Mouse (Mus musculus) thymus, postnatal 25 days (tissue): Measurements from ENCODE around the gene Ccdc180.

ENCODE experiments used
- DNase-seq: peaks from one replicate; pipeline ENCODE4 v3.0.0; 2022

Ccdc180 gene

GRCm38 (mm10) chr4:45890066-45890761 is at the start of gene Ccdc180:
Gene Ccdc180, plus strand, starts transcription at chr4:45890303.
- DNase-seq, result peak; percentile 61

GRCm38 (mm10) chr4:45844355-45844754 is 45.7 kb upstream of the Ccdc180 start:
- DNase-seq, result peak; percentile 46

DNA sequence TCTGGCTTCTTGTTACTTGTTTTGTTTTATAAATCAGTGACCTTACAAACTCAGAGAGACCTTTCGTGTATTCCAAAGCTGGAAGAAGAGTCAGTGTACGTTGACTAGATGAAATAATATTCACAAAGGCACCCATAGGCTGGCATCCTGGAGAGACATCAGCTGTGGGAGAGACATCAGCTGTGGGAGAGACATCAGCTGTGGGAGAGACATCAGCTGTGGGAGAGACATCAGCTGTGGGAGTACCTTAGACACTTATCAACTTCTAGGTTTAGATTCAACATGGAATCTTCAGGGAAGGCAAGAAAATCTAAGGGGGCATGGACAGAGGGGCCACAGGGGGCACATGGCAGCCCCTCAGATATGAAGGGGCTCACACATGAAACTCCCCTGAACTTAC is 43.8 kb upstream of the Ccdc180 start:
- no peak for DNase-seq

- no peak for DNase-seq
Measured at GRCm38 (mm10) chr4:45848109-45848824, 41.8 kb upstream of the Ccdc180 start, which contains the start of gene Stra6l. Gene Stra6l, plus strand, starts transcription at chr4:45848664.

DNA sequence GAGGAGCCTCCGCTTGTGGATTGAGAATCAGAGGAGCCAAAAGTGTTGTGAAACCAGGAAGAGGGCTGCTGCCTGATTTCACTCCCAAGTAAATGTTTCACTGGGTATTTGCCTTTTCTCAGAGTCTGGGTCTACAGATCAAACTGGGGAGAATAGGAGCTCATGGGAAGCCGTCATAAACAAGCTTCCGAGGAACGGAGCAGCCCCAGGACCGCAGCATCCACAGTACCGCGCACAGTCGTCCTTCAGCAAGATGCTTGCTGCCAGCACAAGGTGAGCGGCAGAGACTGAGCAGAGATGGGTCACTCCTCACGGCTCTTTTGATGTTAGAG is 41.3 kb upstream of the Ccdc180 start:
- DNase-seq, result no peak

GRCm38 (mm10) chr4:45849419-45849818 is 40.7 kb upstream of the Ccdc180 start:
- DNase-seq, result no peak

DNA sequence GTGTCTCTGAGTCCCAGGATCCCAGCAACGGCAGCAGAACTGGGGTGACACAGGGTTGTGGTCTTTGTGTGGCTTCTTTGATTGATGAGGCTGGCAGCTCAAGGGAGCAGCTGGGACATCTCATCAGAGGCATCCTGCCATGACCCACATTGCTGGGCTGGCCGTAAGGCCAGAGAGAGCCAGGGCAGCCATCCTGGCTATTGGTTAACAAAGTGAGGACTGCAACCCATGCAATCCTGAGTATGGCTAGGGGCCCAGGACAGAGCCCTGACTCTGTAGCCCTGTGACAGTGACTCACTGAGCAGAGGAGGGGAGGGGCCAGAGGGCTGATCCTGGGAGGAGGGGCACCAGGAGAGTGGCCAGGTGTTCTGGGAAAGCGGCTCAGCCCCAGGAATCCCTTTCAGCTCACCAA is 38.5 kb upstream of the Ccdc180 start:
- DNase-seq, result no peak

DNA sequence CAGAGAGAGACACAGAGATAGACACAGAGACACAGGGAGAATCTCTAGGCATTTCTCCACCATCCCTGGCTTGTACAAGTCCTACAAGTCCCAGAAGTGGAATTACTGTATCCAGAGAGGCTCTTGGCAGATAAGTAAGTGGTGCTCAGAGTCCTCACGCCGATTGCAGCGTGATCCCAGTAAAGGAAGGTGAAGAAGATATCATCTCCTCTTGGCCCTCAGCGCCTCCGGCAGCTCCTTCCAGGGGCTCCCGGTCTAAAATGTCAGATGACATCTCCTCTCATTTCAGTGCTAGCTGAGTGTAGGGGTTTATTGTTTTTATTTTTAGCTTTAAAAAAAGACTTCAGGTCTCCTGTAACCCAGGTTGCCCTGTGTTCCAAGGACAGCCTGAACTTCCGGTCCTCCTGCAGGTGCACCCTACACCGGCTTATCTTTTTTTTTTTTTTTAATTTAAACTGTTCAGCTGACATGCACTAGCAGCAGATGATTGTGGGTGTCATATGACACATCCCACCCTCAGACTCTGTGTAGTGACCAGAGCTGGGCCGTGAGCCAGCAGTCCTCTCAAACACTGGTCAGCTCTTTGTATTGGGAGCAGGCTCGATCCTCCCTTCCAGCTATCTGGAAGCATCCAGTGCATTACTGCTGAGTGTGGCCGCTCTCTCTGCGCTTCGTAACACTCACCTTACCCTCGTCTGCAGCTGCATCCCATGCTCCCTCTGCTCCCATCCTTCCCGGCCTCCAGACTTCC is 36.4 kb upstream of the Ccdc180 start:
- DNase-seq, result no peak

GRCm38 (mm10) chr4:45855803-45856424 is 34.2 kb upstream of the Ccdc180 start:
- DNase-seq, result peak; percentile 60

GRCm38 (mm10) chr4:45861160-45861559 is 28.9 kb upstream of the Ccdc180 start:
- DNase-seq, result no peak

- DNase-seq, result no peak
Measured at GRCm38 (mm10) chr4:45867416-45867815, 22.7 kb upstream of the Ccdc180 start.

- DNase-seq, result no peak
Measured at GRCm38 (mm10) chr4:45869021-45869815, 20.9 kb upstream of the Ccdc180 start.

DNA sequence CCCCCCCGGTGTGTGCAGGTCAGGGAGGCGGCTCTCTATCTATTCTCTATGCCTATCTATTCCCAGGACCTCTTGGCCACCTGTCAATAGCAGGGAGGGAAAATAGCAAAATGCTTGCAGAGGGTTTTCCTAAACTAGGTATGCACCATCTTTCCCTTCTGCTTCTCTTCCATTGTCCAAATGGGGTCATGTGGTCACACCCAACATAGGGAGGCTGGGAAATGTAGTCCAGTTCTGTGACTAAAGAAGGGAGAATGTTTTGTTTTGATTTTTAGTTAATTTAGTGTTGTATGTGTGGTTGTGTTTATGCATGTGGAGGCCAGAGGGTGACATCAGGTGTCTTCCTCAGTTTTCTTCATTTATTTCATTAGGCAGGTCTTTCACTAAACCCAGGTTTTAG is 18.0 kb upstream of the Ccdc180 start:
- no peak for DNase-seq

GRCm38 (mm10) chr4:45878929-45879328 is 11.2 kb upstream of the Ccdc180 start:
- DNase-seq, result peak; percentile 30

DNA sequence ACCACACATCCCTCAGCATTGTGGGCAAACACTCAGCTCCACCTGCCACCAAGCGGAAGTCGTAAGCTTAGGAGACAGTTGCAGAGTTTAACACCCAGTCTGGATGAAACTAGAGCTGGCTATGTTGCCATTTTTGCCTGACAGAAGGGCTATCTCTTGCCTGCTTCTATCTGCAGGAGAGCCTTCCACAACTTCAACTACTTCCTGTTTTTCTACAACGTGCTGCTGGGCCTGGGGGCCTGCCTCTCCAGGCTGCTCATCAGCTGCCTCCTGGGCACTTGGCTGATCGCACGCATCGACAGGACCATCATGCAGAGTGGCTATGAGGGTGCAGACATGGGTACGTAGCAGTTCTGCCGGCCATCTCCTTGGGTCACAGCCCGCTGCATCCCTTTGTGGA is 7.6 kb upstream of the Ccdc180 start:
- no peak for DNase-seq

- DNase-seq, result no peak
Measured at GRCm38 (mm10) chr4:45883250-45883649, 6.9 kb upstream of the Ccdc180 start.

DNA sequence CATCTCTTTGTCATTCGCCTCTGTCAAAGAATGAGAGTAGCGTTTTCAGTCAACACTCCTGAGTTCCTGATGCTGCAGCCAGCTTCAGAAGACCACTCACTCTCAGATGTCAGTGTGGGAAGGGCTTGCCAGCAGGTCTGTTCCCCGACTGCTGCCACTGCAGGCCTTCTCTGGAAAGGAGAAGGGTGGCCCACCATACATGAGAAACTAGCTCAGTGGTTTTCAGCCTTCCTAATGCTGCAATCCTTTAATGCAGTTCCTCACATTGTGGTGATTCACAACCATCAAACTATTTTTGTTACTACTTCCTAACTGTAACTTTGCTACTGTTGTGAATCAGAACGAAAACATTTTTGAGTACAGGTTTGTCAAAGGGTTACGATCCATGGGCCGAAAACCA is 616 bp upstream of the Ccdc180 start:
- no peak for DNase-seq

- DNase-seq, result no peak
Measured at GRCm38 (mm10) chr4:45896425-45897081, 6.5 kb downstream of the Ccdc180 start.

DNA sequence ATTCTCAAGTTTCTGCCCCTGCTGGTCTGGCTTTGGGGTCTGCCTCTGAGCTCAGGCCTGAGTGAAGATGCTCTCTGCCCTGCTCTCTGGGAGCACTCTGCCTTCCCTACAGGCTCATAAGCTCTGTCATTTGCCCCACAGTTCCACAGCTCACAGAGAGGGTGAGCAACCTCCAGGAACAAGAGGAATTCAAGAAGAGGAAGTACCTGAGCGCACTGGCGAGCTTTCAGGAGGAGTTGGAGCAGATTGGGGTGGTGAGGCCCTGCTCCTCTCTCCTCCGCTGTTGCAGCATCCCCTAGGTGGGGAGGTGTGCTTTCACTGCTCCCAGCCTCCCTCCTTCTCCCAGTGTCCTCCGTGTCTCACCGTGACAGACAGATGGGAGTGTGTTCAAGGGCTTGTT is 8.3 kb downstream of the Ccdc180 start:
- DNase-seq, result no peak

- no peak for DNase-seq
Measured at GRCm38 (mm10) chr4:45909256-45909655, 19.2 kb downstream of the Ccdc180 start.

- no peak for DNase-seq
Measured at GRCm38 (mm10) chr4:45909924-45910323, 19.8 kb downstream of the Ccdc180 start.

- DNase-seq, result no peak
Measured at GRCm38 (mm10) chr4:45911256-45911655, 21.2 kb downstream of the Ccdc180 start.
